Mouse (Mus musculus): ENCODE measurements around the gene Vac14.

Gene Vac14

GRCm38 (mm10) chr8:110750269-110750668 lies 131.9 kb downstream of the Vac14 start:
- DNase-seq (ENCODE audit: low spot score) = no peak

- DNase-seq (ENCODE audit: low spot score) = no peak
Observed at GRCm38 (mm10) chr8:110751490-110751889, 133.1 kb downstream of the Vac14 start.

GRCm38 (mm10) chr8:110754713-110755112 lies 136.3 kb downstream of the Vac14 start:
- DNase-seq (ENCODE audit: low spot score) = no peak

- no peak for DNase-seq (ENCODE audit: low spot score)
Observed at GRCm38 (mm10) chr8:110755511-110756170, 137.3 kb downstream of the Vac14 start.

GRCm38 (mm10) chr8:110756196-110756595 lies 137.8 kb downstream of the Vac14 start:
- DNase-seq (ENCODE audit: low spot score) = no peak

GRCm38 (mm10) chr8:110760280-110760940 lies 142.0 kb downstream of the Vac14 start:
- DNase-seq (ENCODE audit: low spot score) = no peak

GRCm38 (mm10) chr8:110761185-110761584 lies 142.8 kb downstream of the Vac14 start:
- peak; percentile 52 for DNase-seq (ENCODE audit: low spot score)

- no peak for DNase-seq (ENCODE audit: low spot score)
Observed at GRCm38 (mm10) chr8:110761988-110762387, 143.6 kb downstream of the Vac14 start.

- no peak for DNase-seq (ENCODE audit: low spot score)
Observed at GRCm38 (mm10) chr8:110764671-110765070, 146.3 kb downstream of the Vac14 start.

GRCm38 (mm10) chr8:110767261-110767660 lies 148.9 kb downstream of the Vac14 start:
- no peak for DNase-seq (ENCODE audit: low spot score)
